Comparison of ENCODE assay signal across 8 mouse cellular contexts in the genomic region with DNA sequence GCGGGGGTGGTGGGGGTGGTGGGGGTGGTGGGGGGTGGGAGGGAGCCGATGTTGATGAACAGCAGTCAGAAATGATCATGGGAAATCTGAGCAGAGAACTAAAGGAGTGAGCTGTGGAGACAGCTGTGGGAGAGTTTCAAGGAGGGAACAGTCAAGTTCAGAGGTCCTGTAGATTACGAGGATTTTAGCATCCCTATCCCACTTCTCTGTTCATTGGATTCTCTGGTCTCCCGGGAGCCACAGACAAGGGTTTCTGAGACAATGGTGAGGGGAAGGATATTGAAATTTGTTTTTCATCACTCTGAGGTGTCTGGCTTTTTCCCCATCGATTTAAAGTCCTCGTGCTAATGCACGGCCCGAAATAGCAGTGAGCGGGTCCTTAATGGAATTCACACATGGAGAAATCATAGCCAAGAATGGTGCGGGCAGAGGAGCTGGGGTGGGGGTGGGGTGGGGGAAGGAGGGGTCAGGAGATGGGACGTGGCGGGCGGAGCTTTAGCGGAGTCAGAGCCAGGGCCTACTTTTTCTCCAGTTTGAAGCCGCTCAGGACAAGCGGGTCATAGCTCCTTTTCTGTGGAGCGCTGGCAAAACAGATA. TPM values are rescaled to one million over a fixed set of nuclear protein-coding genes. Genes with fewer than 3 reads are reported as not detected.
DNase-seq lines count a peak whose midpoint lies in the region; ATAC-seq lines count a peak whose summit lies in the region.

No protein-coding gene starts in this region.

- H3K4me1 ChIP-seq in kidney, embryonic 16.5 days (ENCODE audit: insufficient read depth, low read length), result peaks cover 61% of the 10 kb centered on the region
- peaks cover 3% of the 10 kb centered on the region; the same call in 1 of the 2 replicates for H3K4me1 ChIP-seq in hindbrain, embryonic 11.5 days (replicated peaks; ENCODE audit: control insufficient read depth, insufficient read depth, low read length)
- peaks cover 19% of the 10 kb centered on the region for H3K4me1 ChIP-seq in neural tube, embryonic 11.5 days (ENCODE audit: control insufficient read depth, insufficient read depth, low read length)

- WGBS in kidney, embryonic 16.5 days, result 24% methylated on average over 17 of the region's 17 CpGs
- 29% methylated on average over 16 of the region's 17 CpGs for WGBS in hindbrain, embryonic 11.5 days
- WGBS in neural tube, embryonic 11.5 days, result 30% methylated on average over 15 of the region's 17 CpGs

- 0 out of 2 replicates have a peak, but pooled peaks cover 4% of the 10 kb centered on the region for H3K36me3 ChIP-seq in kidney, embryonic 16.5 days (ENCODE audit: insufficient read depth, low read length)
- no peaks in the 10 kb centered on the region for H3K36me3 ChIP-seq in hindbrain, embryonic 11.5 days (ENCODE audit: control insufficient read depth, insufficient read depth, low read length)
- H3K36me3 ChIP-seq in neural tube, embryonic 11.5 days (ENCODE audit: control insufficient read depth, insufficient read depth, low read length), result no peaks in the 10 kb centered on the region

- DNase-seq in kidney, postnatal 14 days, result no peak
- peak; percentile 59 for DNase-seq in embryo, embryonic 11 days
- DNase-seq in hindbrain, embryonic 11.5 days (ENCODE audit: low spot score), result peak; percentile 40
- DNase-seq in neural tube, embryonic 11.5 days (ENCODE audit: low spot score), result peak; percentile 38
- no peak for DNase-seq in cerebellum, postnatal 25 days
- DNase-seq in ovary, adult 18-20 months (ENCODE audit: low spot score), result no peak
- no peak for DNase-seq in adrenal gland, postnatal 14 days

- no peaks in the 10 kb centered on the region for H3K9me3 ChIP-seq in kidney, embryonic 16.5 days (ENCODE audit: low read length)
- H3K9me3 ChIP-seq in hindbrain, embryonic 11.5 days (ENCODE audit: control insufficient read depth, low read length), result no peaks in the 10 kb centered on the region
- H3K9me3 ChIP-seq in neural tube, embryonic 11.5 days (ENCODE audit: control insufficient read depth, low read length), result no peaks in the 10 kb centered on the region

- peak; percentile 20; the same call in 1 of the 2 replicates for ATAC-seq in kidney, embryonic 16.5 days (ENCODE audit: low FRiP score, low TSS enrichment)
- no peak for ATAC-seq in hindbrain, embryonic 11.5 days (ENCODE audit: low FRiP score)
- ATAC-seq in neural tube, embryonic 11.5 days (ENCODE audit: insufficient read depth, low FRiP score, low TSS enrichment), result 0 out of 2 replicates have a peak, but pooled peaks have one; percentile 41

- H3K4me3 ChIP-seq in kidney, embryonic 16.5 days (ENCODE audit: low read length), result no peak overlapping the region
- no peak overlapping the region for H3K4me3 ChIP-seq in hindbrain, embryonic 11.5 days (ENCODE audit: low read depth, low read length)
- H3K4me3 ChIP-seq in neural tube, embryonic 11.5 days (ENCODE audit: low read depth, low read length), result no peak overlapping the region

- peak overlapping the region; percentile 93 for H3K27ac ChIP-seq in kidney, embryonic 16.5 days (ENCODE audit: low read length)
- peak overlapping the region; percentile 58 for H3K27ac ChIP-seq in hindbrain, embryonic 11.5 days (ENCODE audit: low read depth, low read length)
- H3K27ac ChIP-seq in neural tube, embryonic 11.5 days (ENCODE audit: low read depth, low read length), result peak overlapping the region; percentile 72

- peak overlapping the region; percentile 16; the same call in 1 of the 2 replicates for H3K4me2 ChIP-seq in kidney, embryonic 16.5 days (replicated peaks; ENCODE audit: low read depth, low read length)
- H3K4me2 ChIP-seq in hindbrain, embryonic 11.5 days (replicated peaks; ENCODE audit: low read depth, low read length), result no peak overlapping the region
- no peak overlapping the region for H3K4me2 ChIP-seq in neural tube, embryonic 11.5 days (ENCODE audit: low read depth)

- no peaks in the 10 kb centered on the region for H3K27me3 ChIP-seq in kidney, embryonic 16.5 days (ENCODE audit: insufficient read depth, low read length)
- no peaks in the 10 kb centered on the region for H3K27me3 ChIP-seq in hindbrain, embryonic 11.5 days (ENCODE audit: control insufficient read depth, insufficient read depth, low read length)
- H3K27me3 ChIP-seq in neural tube, embryonic 11.5 days (ENCODE audit: control insufficient read depth, insufficient read depth, low read length), result no peaks in the 10 kb centered on the region

- H3K9ac ChIP-seq in kidney, embryonic 16.5 days (replicated peaks; ENCODE audit: low read length), result no peak overlapping the region
- no peak overlapping the region for H3K9ac ChIP-seq in hindbrain, embryonic 11.5 days (ENCODE audit: low read depth, low read length)
- H3K9ac ChIP-seq in neural tube, embryonic 11.5 days (ENCODE audit: low read length), result no peak overlapping the region

RNA-seq across cellular contexts. Expression of a gene that starts 13.7 kb away (rescaled TPM):
- polyA plus RNA-seq in kidney, embryonic 16.5 days (2015; fragmentation: Nextera tagmentation; extraction: Ambion mirVana), result 16.5 and 18.0 TPM in 2 replicates
- 9.4 and 9.6 TPM in 2 replicates for polyA plus RNA-seq in hindbrain, embryonic 11.5 days (2014; fragmentation: Nextera tagmentation; extraction: Ambion mirVana)
- 17.7 and 20.0 TPM in 2 replicates for polyA plus RNA-seq in neural tube, embryonic 11.5 days (2014; fragmentation: Nextera tagmentation; extraction: Ambion mirVana)
- total RNA-seq in adrenal gland, postnatal 14 days (2021), result 10.7 and 13.2 TPM in 2 replicates

RNA-seq across cellular contexts. Expression of a gene that starts 17.4 kb away (rescaled TPM):
- 3.4 and 11.5 TPM in 2 replicates for polyA plus RNA-seq in kidney, embryonic 16.5 days (2015; fragmentation: Nextera tagmentation; extraction: Ambion mirVana)
- 2.7 and 4.1 TPM in 2 replicates for polyA plus RNA-seq in hindbrain, embryonic 11.5 days (2014; fragmentation: Nextera tagmentation; extraction: Ambion mirVana)
- polyA plus RNA-seq in neural tube, embryonic 11.5 days (2014; fragmentation: Nextera tagmentation; extraction: Ambion mirVana), result 3.3 TPM in 2 replicates
- total RNA-seq in adrenal gland, postnatal 14 days (2021), result 0.86 and 4.1 TPM in 2 replicates

Comparison
In these comparisons a context has a peak if more than half of its experiments do, and no peak if none do; other contexts are left out.
1. DNase-seq: peak in embryo, embryonic 11 days (single experiment), hindbrain, embryonic 11.5 days (single experiment) and neural tube, embryonic 11.5 days (single experiment); none in kidney, postnatal 14 days (single experiment), cerebellum, postnatal 25 days (0 of 2), ovary, adult 18-20 months (single experiment) and adrenal gland, postnatal 14 days (single experiment).
2. Peak in every context shown above with its lines, with median percentiles within 50 percentile points of each other: H3K27ac ChIP-seq.